Mouse (Mus musculus) testis, postnatal 10 days (tissue): ENCODE measurements around the gene Pigz.

Experiments used
- DNase-seq: peaks from one replicate; pipeline ENCODE4 v3.0.0; 2021; ENCODE audit warnings: low spot score

Pigz gene

DNA sequence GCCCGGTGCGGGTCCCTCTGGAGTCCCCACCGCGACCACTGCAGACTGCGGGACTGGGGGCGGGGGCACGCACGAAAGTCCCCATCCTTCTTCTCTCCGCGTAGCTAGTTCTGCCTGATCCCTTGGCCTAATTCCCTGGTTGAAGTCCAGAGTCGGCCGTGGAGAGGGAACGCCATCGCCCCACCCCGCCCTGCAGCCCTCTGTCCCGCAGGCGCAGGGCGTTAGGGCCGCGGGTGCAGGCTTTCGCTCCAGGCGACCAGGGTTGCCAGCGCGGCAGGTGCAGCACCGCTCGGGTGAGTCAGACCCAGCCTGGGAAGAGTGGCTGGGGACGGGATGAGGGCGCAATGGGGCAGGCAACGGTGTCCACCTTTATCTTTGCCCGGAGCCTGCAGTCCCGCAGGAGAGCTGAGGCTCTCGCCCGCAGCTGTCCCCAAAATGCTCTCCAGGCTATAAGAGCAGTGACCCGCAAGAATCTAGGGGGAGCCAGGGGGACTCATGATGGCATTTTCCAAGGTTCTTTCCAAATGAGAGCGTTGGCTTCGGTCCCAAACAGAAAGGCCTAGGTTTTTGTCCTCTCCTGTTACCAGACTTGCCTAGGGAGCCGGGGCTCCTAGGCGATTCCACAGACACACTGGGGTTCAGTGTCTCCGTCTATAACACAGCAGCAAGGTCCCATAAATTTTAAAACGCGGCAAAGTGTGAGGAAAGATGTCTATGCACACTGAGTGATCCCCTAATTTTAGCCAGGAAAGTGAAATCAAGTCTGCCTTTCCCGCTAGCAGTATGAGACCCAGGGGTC lies at the start of gene Pigz:
TSS of gene Pigz (plus strand) at position 101 of the 799 bp plus-strand sequence.
- peak; percentile 59 for DNase-seq

DNA sequence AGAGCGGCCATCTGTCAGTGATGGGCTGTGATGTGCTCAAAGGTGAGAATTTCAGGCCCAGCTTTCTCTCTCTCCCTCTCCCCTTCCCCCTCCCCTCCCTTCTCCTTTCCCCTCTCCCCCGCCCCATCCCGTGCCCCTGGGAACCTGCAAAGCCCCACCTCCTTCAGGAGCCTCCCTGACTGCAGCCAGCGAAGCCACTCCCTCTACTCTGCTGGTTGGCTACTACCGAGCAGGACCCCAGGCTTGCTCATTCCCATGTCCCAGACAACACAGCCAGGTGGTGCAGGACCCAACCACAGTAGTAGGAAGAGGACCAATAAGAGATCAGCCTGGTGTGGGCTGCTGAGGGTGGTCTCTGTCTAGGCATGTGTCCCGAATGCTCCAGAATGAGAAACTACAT lies 49.7 kb upstream of the Pigz start:
- no peak for DNase-seq

DNA sequence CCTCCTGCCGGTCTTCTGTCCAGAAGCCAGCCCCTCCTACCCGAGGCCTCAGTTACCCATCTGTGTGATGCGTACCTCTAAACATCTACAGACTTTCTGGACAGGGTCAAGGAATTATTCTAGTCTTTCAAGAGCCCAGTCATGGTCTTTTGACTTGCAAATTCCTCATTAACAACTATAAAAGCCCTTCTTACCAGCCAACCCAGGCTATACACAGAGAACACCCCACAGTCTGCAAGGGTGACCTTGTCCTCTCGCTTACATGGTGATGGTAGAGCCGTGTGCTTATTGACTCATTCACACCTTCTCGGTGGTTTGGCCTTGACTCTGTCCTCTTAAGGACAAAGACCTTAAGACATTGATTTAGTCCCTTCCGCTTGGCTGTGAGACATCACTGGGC lies 42.7 kb upstream of the Pigz start:
- no peak for DNase-seq

DNA sequence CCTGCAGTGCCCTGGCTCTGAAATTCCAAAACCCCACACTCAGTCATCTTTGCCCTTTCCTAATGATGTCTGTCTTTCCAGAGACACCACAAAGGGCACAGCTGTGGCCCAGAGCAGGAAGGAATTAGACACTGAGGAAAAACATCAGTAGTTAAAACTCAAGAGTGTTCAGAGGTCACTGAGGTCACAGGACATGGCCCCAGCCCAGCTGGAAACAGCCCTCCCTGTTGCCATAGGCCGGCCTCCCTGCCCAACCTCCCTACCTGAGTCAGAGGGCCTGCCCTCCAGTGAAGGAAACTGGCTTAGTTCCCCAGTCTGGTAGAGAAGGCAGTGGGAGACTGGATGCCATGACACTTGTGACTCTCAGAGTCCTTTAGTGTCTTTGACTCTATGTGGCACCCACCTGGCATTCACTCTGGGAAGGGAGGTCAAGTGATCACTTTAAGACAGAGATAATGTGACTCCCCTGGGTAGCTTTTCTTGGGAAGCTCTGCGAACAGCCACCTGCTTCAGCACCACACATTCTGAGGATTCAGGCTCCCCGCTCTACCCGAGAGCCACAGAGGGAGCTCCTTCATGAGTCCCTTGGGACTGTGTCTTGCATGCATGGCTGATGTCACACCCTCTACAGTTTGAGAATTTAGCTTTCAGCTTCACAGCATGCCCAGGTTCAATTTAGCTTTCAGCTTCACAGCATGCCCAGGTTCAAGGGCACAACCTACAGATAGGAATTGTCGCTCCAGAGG lies 40.1 kb upstream of the Pigz start:
- DNase-seq: no peak

DNA sequence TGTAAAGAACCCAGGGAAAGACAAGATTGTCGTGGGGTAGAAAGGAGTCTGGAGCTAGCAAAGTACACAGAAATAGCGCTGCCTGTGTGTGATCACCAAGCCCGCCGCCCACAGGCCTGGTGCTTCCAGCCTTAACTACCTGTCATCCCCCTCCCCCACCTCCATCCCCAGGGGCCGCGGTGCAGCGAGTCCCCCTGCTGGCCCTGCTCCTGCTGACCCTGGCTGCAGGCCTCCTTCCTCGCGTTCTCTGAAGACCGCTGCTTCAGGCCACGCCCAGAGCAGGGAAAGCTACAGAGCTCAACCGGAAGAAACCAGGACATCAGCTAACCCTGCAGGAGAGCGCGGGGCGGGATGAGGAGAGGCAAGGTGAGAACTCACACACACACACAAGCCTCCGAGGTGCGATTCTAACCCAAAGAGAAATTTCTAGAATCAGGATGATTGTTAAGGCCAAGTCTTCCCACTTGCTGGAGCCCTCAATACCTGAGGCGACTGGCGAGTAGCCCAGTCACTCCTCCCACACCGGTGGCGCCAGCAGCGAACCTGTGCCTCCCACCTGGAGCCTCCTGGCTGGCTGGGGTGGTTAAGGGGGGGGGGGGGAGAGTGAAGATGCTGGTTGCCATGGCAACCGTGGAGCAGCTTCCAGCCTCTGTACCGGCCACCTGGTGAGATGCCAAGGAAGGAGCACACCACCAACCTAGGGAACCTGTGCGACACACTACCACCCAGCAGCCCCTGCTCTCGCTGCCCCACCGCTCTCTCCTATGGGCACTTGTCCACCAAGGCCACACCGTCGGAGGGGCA lies 36.5 kb upstream of the Pigz start:
- peak; percentile 72 for DNase-seq

DNA sequence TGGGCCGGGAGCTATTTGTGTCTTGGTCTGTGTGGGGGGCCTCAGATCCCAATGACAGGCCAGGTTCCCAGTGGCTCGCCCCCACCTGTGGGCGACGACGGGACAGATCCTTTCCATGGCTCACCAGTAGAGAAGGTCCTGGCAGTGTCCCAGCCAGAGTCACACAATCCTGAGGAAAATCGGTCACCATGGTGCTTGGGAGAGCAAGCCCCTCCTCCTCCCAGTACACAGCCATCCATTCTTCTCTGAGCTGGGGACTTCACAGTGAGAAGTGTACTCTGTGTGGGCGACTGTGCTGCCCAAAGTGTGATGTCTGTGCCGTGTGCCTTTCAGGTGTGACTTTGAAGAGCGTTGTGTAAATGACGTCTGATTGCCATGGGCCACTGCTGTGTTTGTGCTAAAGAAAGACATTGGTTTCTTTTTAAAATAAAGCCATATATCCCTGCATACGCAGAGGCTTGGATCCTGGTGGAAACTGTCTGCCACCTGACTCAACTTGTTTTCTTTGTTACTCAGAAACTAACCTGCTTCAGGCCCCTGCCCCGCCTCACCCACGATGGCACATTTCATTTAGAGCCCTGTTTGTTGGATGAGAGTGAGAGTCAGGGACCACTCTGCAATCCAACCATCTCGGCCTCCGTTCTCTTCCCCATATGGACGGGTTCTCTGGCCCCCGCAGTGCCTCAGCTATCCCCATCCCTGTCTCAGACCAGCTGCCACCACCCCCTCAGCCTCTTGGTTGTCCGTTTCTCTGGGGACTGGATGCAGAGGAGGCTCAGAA lies 34.9 kb upstream of the Pigz start:
- DNase-seq: no peak

DNA sequence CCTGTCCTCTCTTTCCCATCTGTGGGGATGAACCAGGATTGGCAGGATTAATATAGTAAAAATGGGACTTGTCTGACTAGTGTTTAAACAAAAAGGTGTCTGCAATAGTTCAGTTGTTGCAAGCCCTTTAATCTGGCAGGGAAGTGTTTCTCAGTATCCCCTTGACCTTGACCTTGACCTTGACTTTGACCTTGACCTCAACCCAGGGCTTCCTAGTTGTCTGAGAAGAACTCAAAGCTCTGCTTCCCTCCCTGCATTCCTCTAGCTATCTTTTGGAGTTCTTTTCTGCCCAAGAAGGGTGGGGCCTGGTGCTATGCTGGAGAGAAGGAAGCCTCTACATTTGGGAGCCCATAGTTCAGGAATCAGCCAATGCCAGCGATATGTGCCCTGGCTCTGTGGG lies 31.8 kb upstream of the Pigz start:
- DNase-seq: no peak

DNA sequence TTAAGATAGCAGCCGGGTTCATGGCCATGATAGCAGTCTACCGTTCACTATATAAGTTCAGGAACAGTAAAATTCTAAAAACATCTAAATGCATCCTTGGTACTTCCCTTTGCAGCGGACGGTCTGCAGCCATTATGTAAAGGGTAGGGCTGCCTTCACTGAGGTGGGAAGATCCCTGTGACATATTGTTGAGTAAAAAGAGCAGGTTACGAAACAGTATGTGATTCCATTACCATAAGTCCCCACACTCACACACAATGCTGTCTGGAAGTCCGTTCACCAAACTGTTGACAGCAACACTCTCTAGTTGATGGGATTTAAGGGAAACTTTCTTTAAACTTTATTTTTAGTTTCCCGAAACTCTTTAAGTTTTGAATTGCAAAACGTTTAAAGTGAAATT lies 30.4 kb upstream of the Pigz start:
- no peak for DNase-seq

DNA sequence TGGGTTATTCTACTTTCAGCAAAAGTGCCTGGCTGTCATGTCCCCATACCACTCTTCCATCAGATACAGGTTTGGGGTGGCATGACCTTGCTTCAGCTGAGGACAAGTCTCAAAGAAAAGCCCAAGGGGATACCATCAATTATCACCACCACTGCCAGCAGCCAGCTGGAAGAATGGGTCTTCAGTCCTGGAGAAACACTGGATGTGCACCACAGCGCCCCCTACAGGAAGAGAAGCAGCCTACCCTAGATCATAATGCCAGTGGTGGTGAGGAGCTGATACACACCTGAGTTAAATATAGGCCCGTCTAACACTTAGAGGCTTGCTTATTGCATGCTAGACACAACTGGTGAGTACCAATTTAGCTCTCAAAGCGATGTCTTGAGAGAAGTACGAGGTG lies 28.3 kb upstream of the Pigz start:
- no peak for DNase-seq

DNA sequence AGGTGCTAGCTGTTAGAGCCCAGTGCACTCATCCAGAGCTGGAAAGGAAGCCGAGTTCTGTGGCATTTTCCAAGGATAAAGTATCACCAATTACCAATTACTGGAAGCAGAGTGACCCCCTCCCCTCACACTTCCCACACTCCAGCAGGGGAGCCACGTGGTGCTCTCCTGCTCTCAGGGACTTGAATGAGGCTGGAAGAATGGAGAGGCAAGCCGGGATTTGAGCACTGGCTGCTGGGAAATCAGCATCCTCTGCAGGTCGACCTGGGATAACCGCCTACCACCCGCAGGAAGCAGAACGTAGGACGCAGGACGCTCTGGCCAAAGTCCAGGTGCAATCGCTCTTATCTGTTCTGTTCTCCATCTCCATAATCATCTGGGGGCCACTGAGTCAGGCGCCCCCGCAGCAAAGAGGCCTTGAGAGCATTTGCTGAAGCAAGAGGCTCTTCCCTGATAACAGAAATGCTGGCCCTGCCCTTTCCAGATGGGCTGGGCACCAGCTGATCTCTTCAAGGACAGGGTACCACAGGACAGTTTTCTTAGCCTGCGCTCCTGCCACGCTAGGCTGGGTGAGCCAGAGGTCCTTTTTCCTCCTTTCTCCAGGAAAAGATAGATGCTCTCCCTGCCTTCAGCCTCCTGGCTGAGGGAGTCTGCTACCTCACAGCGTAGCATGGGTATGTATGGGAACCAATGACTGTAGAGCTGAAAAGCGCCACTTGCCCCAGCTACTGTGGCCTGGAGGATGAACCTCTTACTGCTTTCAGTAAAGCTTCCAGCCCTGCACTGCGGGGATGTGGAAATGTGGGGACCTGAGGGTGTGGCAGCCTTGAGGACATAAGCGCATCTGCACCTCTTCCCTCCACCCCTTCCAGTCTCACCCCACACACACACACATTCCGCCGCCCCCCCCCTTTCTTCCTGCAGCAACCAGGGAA lies 27.5 kb upstream of the Pigz start:
- DNase-seq: no peak

DNA sequence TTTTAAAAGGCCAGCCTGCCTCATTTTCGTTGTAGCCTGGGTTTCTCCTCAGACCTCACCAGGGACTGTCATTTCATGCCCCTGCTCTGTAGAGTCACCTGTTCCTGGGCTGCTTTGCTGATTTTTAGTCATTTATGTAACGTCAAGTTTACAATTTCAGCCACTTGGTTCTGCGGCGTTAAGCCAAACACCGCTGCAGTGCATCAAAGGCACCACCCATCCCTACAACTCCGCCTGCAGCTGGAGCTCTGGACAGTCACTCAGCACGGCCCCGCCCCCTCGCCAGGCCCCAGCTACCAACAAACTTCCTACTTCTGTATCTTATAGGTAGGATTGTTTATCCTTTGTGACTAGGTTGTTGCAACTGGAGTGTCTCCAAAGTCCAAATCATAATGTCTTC lies 26.8 kb upstream of the Pigz start:
- peak; percentile 63 for DNase-seq

DNA sequence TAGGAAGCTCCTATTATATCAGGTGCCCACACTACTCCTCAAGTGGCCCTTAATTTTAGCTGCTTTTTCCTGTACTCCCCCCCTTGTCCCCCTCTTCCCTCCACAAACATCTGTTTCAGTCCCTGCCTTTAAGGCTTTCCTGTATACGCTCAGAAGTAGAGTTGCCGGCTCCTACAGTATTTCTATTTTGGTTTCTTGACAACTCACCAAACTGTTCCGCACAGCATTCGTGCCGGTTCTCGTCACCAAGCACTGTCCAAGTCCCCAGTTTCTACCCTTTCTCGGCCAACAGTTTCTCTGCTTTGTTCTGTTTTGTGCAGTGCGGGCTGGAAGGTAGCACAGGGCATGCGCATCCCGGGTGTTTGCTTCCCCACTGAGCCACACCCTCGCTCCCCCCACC lies 24.7 kb upstream of the Pigz start:
- DNase-seq: no peak

DNA sequence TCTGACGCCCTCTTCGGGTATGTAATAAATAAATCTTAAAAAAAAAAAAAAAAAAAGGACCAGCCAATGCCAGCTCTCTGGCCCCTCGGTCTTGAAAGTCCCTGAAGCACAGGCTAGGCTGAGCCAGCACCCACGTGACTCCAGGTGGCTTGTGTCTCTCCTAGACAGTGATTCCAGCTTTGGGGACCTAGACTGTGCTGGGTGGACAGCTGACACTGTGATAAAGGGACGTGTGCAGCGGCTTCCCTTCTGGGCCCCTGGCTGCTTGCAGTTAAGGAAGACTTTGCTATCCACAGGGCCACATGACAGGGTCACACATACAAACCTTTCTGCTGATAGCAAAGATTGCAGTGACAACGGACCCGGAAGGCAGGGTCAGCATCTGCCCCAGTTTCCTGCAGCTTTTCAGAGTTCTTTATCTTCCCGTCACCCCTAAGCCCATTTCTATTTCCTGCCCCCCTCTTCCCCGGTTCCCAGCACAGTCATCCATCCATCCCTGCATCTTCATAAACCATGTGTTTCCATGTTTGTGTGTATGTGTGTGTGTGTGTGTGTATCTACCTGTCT lies 23.3 kb upstream of the Pigz start:
- no peak for DNase-seq

DNA sequence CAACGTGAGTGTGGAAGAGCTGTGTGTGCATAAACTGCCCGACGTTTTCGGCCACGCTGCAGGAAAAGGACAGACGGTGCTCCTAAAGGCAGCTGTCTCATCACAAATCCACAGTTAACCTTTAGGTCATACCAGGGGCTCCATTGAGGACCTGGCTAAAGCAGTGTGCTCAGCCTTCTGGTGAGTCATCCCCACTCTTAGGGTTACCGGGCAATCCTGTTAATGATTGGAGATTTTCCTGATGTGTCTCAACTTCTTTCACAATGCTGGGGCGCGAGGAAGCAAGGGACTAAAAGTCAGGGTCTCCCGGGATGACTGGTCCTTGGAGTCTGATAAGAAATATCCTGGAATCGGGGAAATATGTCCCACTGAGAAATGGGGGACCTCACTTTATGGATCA lies 15.9 kb upstream of the Pigz start:
- DNase-seq: no peak

DNA sequence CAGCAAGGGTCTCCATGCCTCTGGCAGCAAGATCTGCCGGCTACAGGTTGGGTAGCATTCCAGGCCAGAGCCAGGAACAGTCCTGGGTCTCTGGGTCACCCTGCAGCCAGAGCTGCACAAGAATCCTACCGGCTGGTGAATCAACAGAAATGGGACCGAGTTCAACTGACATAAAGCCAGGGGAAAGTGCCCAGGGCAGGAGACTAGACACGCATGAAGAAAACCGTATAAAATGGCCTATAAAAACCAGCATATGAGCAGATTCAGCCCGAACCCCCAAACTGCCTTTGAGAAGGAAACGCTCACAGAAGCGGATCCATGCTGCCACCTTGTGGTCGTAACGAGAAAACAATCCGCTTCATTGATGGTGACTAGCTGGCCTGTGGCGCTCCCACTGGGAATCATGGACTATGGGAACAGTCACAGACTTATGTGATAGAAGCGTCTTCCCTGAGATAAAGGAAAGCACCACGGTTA lies 15.4 kb upstream of the Pigz start:
- DNase-seq: peak; percentile 79

DNA sequence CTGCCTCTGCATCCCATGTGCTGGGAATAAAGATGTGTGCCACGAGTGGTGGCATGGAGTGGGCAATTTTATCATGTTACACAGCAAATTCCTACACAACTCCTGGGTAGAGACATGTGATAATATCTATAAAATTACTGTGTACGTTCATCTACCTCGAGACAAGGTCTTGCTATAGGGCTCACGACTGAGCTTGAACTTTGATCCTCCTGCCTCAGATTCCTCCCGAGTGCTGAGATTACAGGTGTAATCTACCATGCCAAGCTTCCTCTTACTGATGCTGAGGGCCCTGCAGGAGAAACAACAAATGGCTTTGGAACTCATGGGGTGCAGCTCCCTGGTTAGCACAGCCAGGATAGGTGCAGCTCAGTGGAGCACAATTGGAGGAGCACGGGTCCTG lies 9.3 kb upstream of the Pigz start:
- no peak for DNase-seq

DNA sequence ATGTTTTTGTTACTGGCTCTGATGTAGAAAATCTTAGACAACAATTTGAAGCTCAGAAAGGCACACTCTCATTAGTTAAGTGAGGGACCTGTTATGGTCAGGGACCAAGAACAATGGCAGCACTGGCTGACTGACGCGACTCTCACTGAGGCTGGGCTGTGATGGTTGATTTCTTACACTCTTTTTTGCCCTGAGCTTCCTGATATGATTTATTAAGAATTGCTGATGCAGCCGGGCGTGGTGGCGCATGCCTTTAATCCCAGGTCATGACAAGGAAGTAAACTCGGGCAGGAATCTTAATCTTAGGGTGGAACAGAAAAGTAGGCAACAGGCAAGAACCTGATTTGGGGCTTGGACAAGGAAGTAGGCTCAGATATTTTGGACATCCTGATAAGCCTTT lies 7.6 kb upstream of the Pigz start:
- no peak for DNase-seq

DNA sequence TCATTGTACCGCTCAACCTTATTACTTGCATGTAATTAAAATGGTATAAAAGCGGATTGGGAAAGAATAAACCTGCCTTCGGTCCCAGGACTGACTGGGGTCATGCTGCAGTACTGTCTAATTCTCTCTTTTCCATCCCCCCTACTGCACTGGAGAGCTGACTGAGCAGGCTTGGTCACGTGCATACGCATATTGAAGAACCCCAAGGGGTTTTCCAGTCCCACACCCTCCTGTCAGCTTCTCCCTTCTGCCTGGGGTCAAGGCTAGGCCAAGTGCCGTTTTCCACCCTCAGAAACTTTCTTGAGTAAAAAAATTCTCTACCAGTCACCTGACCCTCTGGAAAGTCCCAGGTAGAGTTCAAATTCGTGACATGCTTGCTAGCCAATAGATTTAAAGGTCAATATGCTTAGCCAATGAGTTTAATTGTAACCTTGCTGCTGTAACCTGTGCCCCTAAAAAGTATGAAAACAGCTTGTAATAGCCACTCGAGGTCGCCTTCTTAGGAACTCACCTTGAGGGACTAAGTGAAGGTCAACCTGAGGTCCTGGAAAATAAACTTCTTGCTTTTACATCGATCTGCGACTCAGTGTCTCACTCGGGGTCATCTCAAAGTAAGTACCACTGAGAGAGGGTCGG lies 7.0 kb upstream of the Pigz start:
- DNase-seq: no peak

DNA sequence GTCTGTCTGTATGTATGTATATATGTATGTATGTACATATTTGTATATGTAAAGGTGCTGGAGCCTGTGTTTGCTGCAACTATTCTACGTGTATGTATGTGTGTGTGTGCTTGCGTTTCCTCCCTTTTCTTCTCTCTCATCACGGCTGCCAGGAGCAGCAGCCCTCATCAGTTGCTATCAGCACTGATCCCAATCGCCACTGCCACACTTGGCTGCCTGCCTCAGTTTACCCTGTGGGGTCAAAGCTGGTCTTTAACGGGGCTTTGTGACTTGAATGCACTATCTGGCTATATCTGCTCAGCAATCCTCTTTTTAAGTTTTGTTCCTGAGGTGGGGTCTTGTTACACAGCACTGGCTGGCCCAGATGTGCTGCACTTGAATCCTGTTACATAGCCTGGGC lies 6.2 kb upstream of the Pigz start:
- no peak for DNase-seq

DNA sequence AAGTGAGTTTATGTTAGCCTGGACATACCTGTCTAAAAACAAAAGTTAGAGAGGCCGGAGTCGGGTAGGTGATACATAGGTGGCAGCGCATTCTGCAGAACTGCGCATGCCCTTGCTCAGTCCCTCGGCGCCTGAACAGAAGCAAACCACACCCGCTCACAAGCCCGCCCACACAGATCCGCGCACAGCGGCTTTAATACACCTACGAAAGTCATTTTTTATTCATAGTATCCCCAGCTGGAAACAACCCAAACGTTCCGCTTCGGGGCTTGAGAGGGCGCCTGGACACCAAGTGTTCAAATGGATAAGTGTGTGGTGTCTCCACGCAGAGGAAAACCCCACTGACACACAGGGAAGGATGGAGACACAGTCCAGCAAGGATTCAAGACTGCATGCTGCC lies 2.3 kb upstream of the Pigz start:
- DNase-seq: no peak
